Mouse (Mus musculus) E14TG2a.4 (cell line): Measurements from ENCODE around the gene Adprm.

Experiments used
- H3K27me3 ChIP-seq: 2 replicates; pipeline ENCODE4 v1.6.1; 2014; ENCODE audit warnings: low read length, control low read depth; ENCODE audit not compliant: insufficient read depth
- H3K36me3 ChIP-seq: 2 replicates; pipeline ENCODE4 v1.6.1; 2014; ENCODE audit warnings: low read length, control low read depth; ENCODE audit not compliant: insufficient read depth
- H3K4me1 ChIP-seq: replicated peaks from 2 replicates; pipeline ENCODE4 v1.6.1; 2014; ENCODE audit warnings: low read depth, low read length, control low read depth
- H3K4me3 ChIP-seq: replicated peaks from 2 replicates; pipeline ENCODE4 v1.5.1; 2014; ENCODE audit warnings: mild to moderate bottlenecking, low read length
- H3K9me3 ChIP-seq: 2 replicates; pipeline ENCODE4 v1.6.1; 2014; ENCODE audit warnings: low read length, control low read depth
- CTCF ChIP-seq: conservative IDR thresholded peaks from 2 replicates; pipeline ENCODE4 v1.5.1; 2014; ENCODE audit warnings: low read length
- NANOG ChIP-seq: IDR thresholded peaks from 2 replicates; pipeline ENCODE4 v1.6.1; 2014; ENCODE audit warnings: borderline replicate concordance, low read length, mixed read lengths
- POU5F1 ChIP-seq: IDR thresholded peaks from 2 replicates; pipeline ENCODE4 v1.6.1; 2014; ENCODE audit warnings: low read length, borderline replicate concordance

Adprm gene

GRCm38 (mm10) chr11:67087225-67087624 is 34.8 kb upstream of the Adprm start:
- Histone ChIP-seq H3K4me1 (peaks cover 26% of the 10 kb centered on the region), H3K4me3 (no peak overlapping the region), H3K36me3 (no peaks in the 10 kb centered on the region), H3K27me3 (peaks cover 53% of the 10 kb centered on the region), H3K9me3 (no peaks in the 10 kb centered on the region)
- no peak for TF ChIP-seq NANOG
- TF ChIP-seq CTCF: no peak
- no peak for TF ChIP-seq POU5F1

GRCm38 (mm10) chr11:67086467-67087164 is 34.2 kb upstream of the Adprm start:
- H3K4me1 ChIP-seq: peaks cover 30% of the 10 kb centered on the region
- TF ChIP-seq POU5F1 (no peak), NANOG (no peak), CTCF (no peak)
- no peaks in the 10 kb centered on the region for H3K36me3 ChIP-seq
- H3K9me3 ChIP-seq: no peaks in the 10 kb centered on the region
- H3K4me3 ChIP-seq: no peak overlapping the region
- peaks cover 52% of the 10 kb centered on the region for H3K27me3 ChIP-seq

GRCm38 (mm10) chr11:67085489-67085888 is 33.1 kb upstream of the Adprm start:
- TF ChIP-seq CTCF (peak; percentile 82), POU5F1 (no peak)
- peaks cover 39% of the 10 kb centered on the region for H3K4me1 ChIP-seq
- H3K4me3 ChIP-seq: no peak overlapping the region
- no peaks in the 10 kb centered on the region for H3K9me3 ChIP-seq
- H3K27me3 ChIP-seq: peaks cover 47% of the 10 kb centered on the region
- no peaks in the 10 kb centered on the region for H3K36me3 ChIP-seq

GRCm38 (mm10) chr11:67083712-67084340 is 31.4 kb upstream of the Adprm start:
- Histone ChIP-seq H3K27me3 (peaks cover 47% of the 10 kb centered on the region), H3K36me3 (no peaks in the 10 kb centered on the region), H3K4me1 (peaks cover 48% of the 10 kb centered on the region), H3K4me3 (peak overlapping the region; percentile 63), H3K9me3 (no peaks in the 10 kb centered on the region)
- TF ChIP-seq NANOG (no peak), CTCF (peak; percentile 51)

GRCm38 (mm10) chr11:67083239-67083638 is 30.8 kb upstream of the Adprm start:
- H3K4me1 ChIP-seq: peaks cover 48% of the 10 kb centered on the region
- H3K27me3 ChIP-seq: peaks cover 49% of the 10 kb centered on the region
- H3K36me3 ChIP-seq: no peaks in the 10 kb centered on the region
- no peaks in the 10 kb centered on the region for H3K9me3 ChIP-seq
- TF ChIP-seq NANOG: no peak
- no peak for TF ChIP-seq POU5F1
- no peak for TF ChIP-seq CTCF
- no peak overlapping the region for H3K4me3 ChIP-seq

- TF ChIP-seq NANOG: no peak
- TF ChIP-seq CTCF: no peak
- no peak for TF ChIP-seq POU5F1
- H3K27me3 ChIP-seq: peaks cover 51% of the 10 kb centered on the region
- H3K9me3 ChIP-seq: no peaks in the 10 kb centered on the region
- no peaks in the 10 kb centered on the region for H3K36me3 ChIP-seq
- no peak overlapping the region for H3K4me3 ChIP-seq
- H3K4me1 ChIP-seq: peaks cover 48% of the 10 kb centered on the region
Observed at GRCm38 (mm10) chr11:67082793-67083192, 30.4 kb upstream of the Adprm start.

- H3K27me3 ChIP-seq: peaks cover 50% of the 10 kb centered on the region
- no peaks in the 10 kb centered on the region for H3K9me3 ChIP-seq
- H3K4me3 ChIP-seq: no peak overlapping the region
- H3K36me3 ChIP-seq: no peaks in the 10 kb centered on the region
- TF ChIP-seq NANOG (no peak), CTCF (no peak), POU5F1 (no peak)
- peaks cover 48% of the 10 kb centered on the region for H3K4me1 ChIP-seq
Observed at GRCm38 (mm10) chr11:67082188-67082587, 29.8 kb upstream of the Adprm start.

- Histone ChIP-seq H3K4me3 (no peak overlapping the region), H3K4me1 (peaks cover 48% of the 10 kb centered on the region), H3K9me3 (no peaks in the 10 kb centered on the region), H3K36me3 (no peaks in the 10 kb centered on the region), H3K27me3 (peaks cover 50% of the 10 kb centered on the region)
- TF ChIP-seq CTCF: no peak
- TF ChIP-seq POU5F1: no peak
- TF ChIP-seq NANOG: no peak
Observed at GRCm38 (mm10) chr11:67081125-67081649, 28.8 kb upstream of the Adprm start.
